Mouse (Mus musculus): ENCODE results near the gene Klhdc1. TPM values are rescaled to one million over a fixed set of nuclear protein-coding genes. Genes with fewer than 3 reads are reported as not detected.
A peak's percentile ranks its signal among the peaks of the same experiment; 100 is the strongest.

The Klhdc1 gene
- total and polyA plus RNA-seq, 2 experiments from 2014 or later: 6.5 to 23.6 TPM

GRCm38 (mm10) chr12:69318431-69318830 is 77.5 kb downstream of the Klhdc1 start:
- Histone ChIP-seq H3K9ac (replicated peaks; ENCODE audit: low read length) (no peak overlapping the region), H3K4me1 (ENCODE audit: insufficient read depth, low read length) (no peaks in the 10 kb centered on the region), H3K27me3 (ENCODE audit: insufficient read depth, low read length) (no peaks in the 10 kb centered on the region), H3K4me2 (ENCODE audit: low read depth, low read length) (no peak overlapping the region), H3K4me3 (ENCODE audit: low read length) (no peak overlapping the region), H3K9me3 (ENCODE audit: low read length) (no peaks in the 10 kb centered on the region), H3K27ac (no peak overlapping the region), H3K36me3 (ENCODE audit: insufficient read depth, low read length) (peaks cover 52% of the 10 kb centered on the region)
- ATAC-seq (no peak), DNase-seq (ENCODE audit: low spot score) (no peak)
- no peak for TF ChIP-seq CTCF (IDR thresholded peaks at IDR 0.05; ENCODE audit: low read depth)

DNA sequence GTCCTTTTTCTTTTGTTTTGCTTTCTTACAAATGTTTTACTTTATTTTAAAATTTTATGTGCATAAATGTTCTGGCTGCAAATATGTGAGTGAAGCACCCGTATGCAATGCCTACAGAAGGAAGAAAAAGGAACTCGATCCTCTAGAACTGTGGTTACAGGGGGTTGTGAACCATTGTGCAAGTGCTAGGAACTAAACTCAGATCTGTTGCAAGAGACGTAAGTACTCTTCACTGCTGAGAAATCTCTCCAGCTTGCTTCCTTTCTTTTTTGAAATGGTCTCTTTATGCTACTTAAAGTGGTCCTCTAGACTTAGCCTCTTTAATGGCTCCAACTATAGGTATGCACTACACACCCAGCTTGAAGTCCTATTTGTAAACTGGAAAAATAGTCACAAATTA is 90.2 kb downstream of the Klhdc1 start:
- Histone ChIP-seq H3K36me3 (ENCODE audit: insufficient read depth, low read length) (peaks cover 16% of the 10 kb centered on the region; the same call in 1 of the 2 replicates), H3K27me3 (ENCODE audit: insufficient read depth, low read length) (no peaks in the 10 kb centered on the region), H3K4me3 (ENCODE audit: low read length) (no peak overlapping the region), H3K27ac (no peak overlapping the region), H3K9me3 (ENCODE audit: low read length) (no peaks in the 10 kb centered on the region), H3K4me2 (ENCODE audit: low read depth, low read length) (no peak overlapping the region), H3K9ac (replicated peaks; ENCODE audit: low read length) (no peak overlapping the region), H3K4me1 (ENCODE audit: insufficient read depth, low read length) (no peaks in the 10 kb centered on the region)
- 95% methylated on average over 3 of the region's 3 CpGs for WGBS
- ATAC-seq (no peak), DNase-seq (ENCODE audit: low spot score) (no peak)
- no peak for TF ChIP-seq CTCF (IDR thresholded peaks at IDR 0.05; ENCODE audit: low read depth)

DNA sequence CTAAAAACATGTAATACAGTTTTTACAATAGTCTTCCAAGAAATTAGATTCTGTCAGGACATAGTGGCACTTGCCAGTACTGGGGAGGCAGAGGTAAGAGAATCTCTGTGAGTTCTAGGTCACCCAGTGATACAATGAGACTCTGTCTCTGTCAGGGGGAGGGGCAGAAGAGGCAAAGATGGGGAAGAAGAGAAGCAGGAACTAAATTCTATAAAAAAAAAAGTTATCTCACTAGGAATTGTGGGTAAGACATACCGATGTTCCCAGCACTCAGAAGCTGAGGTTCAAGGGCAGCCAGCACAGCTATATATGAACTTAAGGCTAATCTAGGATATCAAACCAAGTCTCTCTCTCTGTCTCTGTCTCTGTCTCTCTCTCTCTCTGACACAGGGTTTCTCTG is 91.2 kb downstream of the Klhdc1 start:
- H3K36me3 ChIP-seq (ENCODE audit: insufficient read depth, low read length): peaks cover 23% of the 10 kb centered on the region
- H3K4me3 ChIP-seq (ENCODE audit: low read length): no peak overlapping the region
- DNase-seq (ENCODE audit: low spot score) (no peak), ATAC-seq (no peak)
- H3K27ac ChIP-seq: no peak overlapping the region
- no peaks in the 10 kb centered on the region for H3K4me1 ChIP-seq (ENCODE audit: insufficient read depth, low read length)
- no peak overlapping the region for H3K4me2 ChIP-seq (ENCODE audit: low read depth, low read length)
- H3K9ac ChIP-seq (replicated peaks; ENCODE audit: low read length): no peak overlapping the region
- H3K9me3 ChIP-seq (ENCODE audit: low read length): no peaks in the 10 kb centered on the region
- 84% methylated on average over 1 of the region's 1 CpGs for WGBS
- H3K27me3 ChIP-seq (ENCODE audit: insufficient read depth, low read length): no peaks in the 10 kb centered on the region
- TF ChIP-seq CTCF (IDR thresholded peaks at IDR 0.05; ENCODE audit: low read depth): no peak

DNA sequence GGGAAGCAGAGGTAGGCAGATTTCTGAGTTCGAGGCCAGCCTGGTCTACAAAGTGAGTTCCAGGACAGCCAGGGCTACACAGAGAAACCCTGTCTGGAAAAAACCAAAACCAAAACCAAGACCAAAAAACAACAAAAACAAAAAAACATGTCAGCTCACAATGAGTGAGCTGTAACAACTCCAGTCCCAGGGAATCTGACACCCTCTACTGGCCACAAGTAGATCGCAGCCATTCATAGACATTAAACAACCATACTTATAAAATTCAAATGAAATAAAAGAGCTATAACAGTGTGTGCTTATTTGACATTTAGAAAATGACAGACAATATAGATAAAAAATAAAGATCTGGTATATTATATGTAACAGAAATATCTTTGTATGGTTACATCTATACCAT is 92.6 kb downstream of the Klhdc1 start:
- no peak overlapping the region for H3K27ac ChIP-seq
- H3K9ac ChIP-seq (replicated peaks; ENCODE audit: low read length): no peak overlapping the region
- no peaks in the 10 kb centered on the region for H3K27me3 ChIP-seq (ENCODE audit: insufficient read depth, low read length)
- TF ChIP-seq CTCF (IDR thresholded peaks at IDR 0.05; ENCODE audit: low read depth): peak; percentile 59
- peaks cover 24% of the 10 kb centered on the region for H3K36me3 ChIP-seq (ENCODE audit: insufficient read depth, low read length)
- WGBS: 92% methylated on average over 2 of the region's 2 CpGs
- DNase-seq (ENCODE audit: low spot score): peak; percentile 51
- ATAC-seq: no peak
- H3K4me3 ChIP-seq (ENCODE audit: low read length): no peak overlapping the region
- no peak overlapping the region for H3K4me2 ChIP-seq (ENCODE audit: low read depth, low read length)
- no peaks in the 10 kb centered on the region for H3K4me1 ChIP-seq (ENCODE audit: insufficient read depth, low read length)
- no peaks in the 10 kb centered on the region for H3K9me3 ChIP-seq (ENCODE audit: low read length)

Other genes with a start within 250 kb of the Klhdc1 start
- gene Rps29, start 82.0 kb upstream of the Klhdc1 start, total RNA-seq (2014; rRNA removed): 56.4 and 153 TPM in 2 replicates
- gene Rps29, start 82.0 kb upstream of the Klhdc1 start, polyA plus RNA-seq (2015; fragmentation: Nextera tagmentation; extraction: Ambion mirVana): 1,492 and 1,507 TPM in 2 replicates
- gene Lrr1, start 72.4 kb upstream of the Klhdc1 start, total RNA-seq (2014; rRNA removed): 0.37 and 0.86 TPM in 2 replicates
- 3.4 and 3.6 TPM in 2 replicates for gene Lrr1, start 72.4 kb upstream of the Klhdc1 start, polyA plus RNA-seq (2015; fragmentation: Nextera tagmentation; extraction: Ambion mirVana)
- 80.6 and 99.1 TPM in 2 replicates for gene Rpl36al, start 57.1 kb upstream of the Klhdc1 start, total RNA-seq (2014; rRNA removed)
- gene Rpl36al, start 57.1 kb upstream of the Klhdc1 start, polyA plus RNA-seq (2015; fragmentation: Nextera tagmentation; extraction: Ambion mirVana): 417 and 430 TPM in 2 replicates
- 64.6 and 71.1 TPM in 2 replicates for gene Mgat2, start 57.0 kb upstream of the Klhdc1 start, total RNA-seq (2014; rRNA removed)
- 39.7 and 42.2 TPM in 2 replicates for gene Mgat2, start 57.0 kb upstream of the Klhdc1 start, polyA plus RNA-seq (2015; fragmentation: Nextera tagmentation; extraction: Ambion mirVana)
- gene Gm49383, start 44.1 kb upstream of the Klhdc1 start, total RNA-seq (2014; rRNA removed): 2.0 and 4.7 TPM in 2 replicates
- 11.4 and 13.3 TPM in 2 replicates for gene Gm49383, start 44.1 kb upstream of the Klhdc1 start, polyA plus RNA-seq (2015; fragmentation: Nextera tagmentation; extraction: Ambion mirVana)
- 5.1 and 5.2 TPM in 2 replicates for gene Dnaaf2, start 42.7 kb upstream of the Klhdc1 start, total RNA-seq (2014; rRNA removed)
- gene Dnaaf2, start 42.7 kb upstream of the Klhdc1 start, polyA plus RNA-seq (2015; fragmentation: Nextera tagmentation; extraction: Ambion mirVana): 7.7 and 8.2 TPM in 2 replicates
- gene Gm49384, start 36.9 kb upstream of the Klhdc1 start, total RNA-seq (2014; rRNA removed): not detected in 2 replicates
- gene Gm49384, start 36.9 kb upstream of the Klhdc1 start, polyA plus RNA-seq (2015; fragmentation: Nextera tagmentation; extraction: Ambion mirVana): 7.1 and 8.3 TPM in 2 replicates
- 4.1 and 4.4 TPM in 2 replicates for gene Pole2, start 13.0 kb upstream of the Klhdc1 start, total RNA-seq (2014; rRNA removed)
- 3.1 and 4.3 TPM in 2 replicates for gene Pole2, start 13.0 kb upstream of the Klhdc1 start, polyA plus RNA-seq (2015; fragmentation: Nextera tagmentation; extraction: Ambion mirVana)
- 252 and 313 TPM in 2 replicates for gene Klhdc2, start 55.5 kb downstream of the Klhdc1 start, total RNA-seq (2014; rRNA removed)
- 248 and 251 TPM in 2 replicates for gene Klhdc2, start 55.5 kb downstream of the Klhdc1 start, polyA plus RNA-seq (2015; fragmentation: Nextera tagmentation; extraction: Ambion mirVana)
- 24.9 and 34.3 TPM in 2 replicates for gene Nemf, start 116.0 kb downstream of the Klhdc1 start, total RNA-seq (2014; rRNA removed)
- gene Nemf, start 116.0 kb downstream of the Klhdc1 start, polyA plus RNA-seq (2015; fragmentation: Nextera tagmentation; extraction: Ambion mirVana): 69.7 and 78.2 TPM in 2 replicates
- gene Arf6, start 131.0 kb downstream of the Klhdc1 start, total RNA-seq (2014; rRNA removed): 112 and 132 TPM in 2 replicates
- gene Arf6, start 131.0 kb downstream of the Klhdc1 start, polyA plus RNA-seq (2015; fragmentation: Nextera tagmentation; extraction: Ambion mirVana): 41.6 and 43.5 TPM in 2 replicates
- not detected in 2 replicates for gene Gm9887, start 131.3 kb downstream of the Klhdc1 start, total RNA-seq (2014; rRNA removed)
- 0.43 and 1.5 TPM in 2 replicates for gene Gm9887, start 131.3 kb downstream of the Klhdc1 start, polyA plus RNA-seq (2015; fragmentation: Nextera tagmentation; extraction: Ambion mirVana)